Mouse (Mus musculus) MEL (cell line): ENCODE results near the gene C5ar2. TPM values are rescaled to one million over a fixed set of nuclear protein-coding genes. Genes with fewer than 3 reads are reported as not detected.
A peak's percentile ranks its signal among the peaks of the same experiment; 100 is the strongest.

Source experiments
- DNase-seq: peaks from one replicate; pipeline ENCODE4 v3.0.0; 2011; ENCODE audit warnings: low read depth, low spot score
- H3K27ac ChIP-seq: 2 replicates; pipeline ENCODE4 v1.5.1; 2012; ENCODE audit warnings: low read depth, mild to moderate bottlenecking, control low read depth, low read length, moderate library complexity; ENCODE audit not compliant: control insufficient read depth
- H3K27me3 ChIP-seq, 2 experiments: fragments of 150-350 bp in 1 of 2; sonication (generic) in 1 of 2; 2 replicates each; pipeline ENCODE4 v1.6.1; 2012; ENCODE audit warnings: low read length in 2 of 2, mild to moderate bottlenecking in 2 of 2, improper control_type of control experiment in 1 of 2, moderate library complexity in 1 of 2; ENCODE audit not compliant: insufficient read depth in 2 of 2, control insufficient read depth in 1 of 2
- H3K36me3 ChIP-seq, 2 experiments: 2 replicates each; pipeline ENCODE4 v1.6.1; 2012 to 2014; ENCODE audit warnings: low read length in 2 of 2, improper control_type of control experiment in 1 of 2, inconsistent platforms in 1 of 2, mild to moderate bottlenecking in 1 of 2; ENCODE audit not compliant: insufficient read depth in 2 of 2, control insufficient read depth in 1 of 2
- H3K4me1 ChIP-seq, 2 experiments: fragments of 150-350 bp in 1 of 2; sonication (generic) in 1 of 2; 2 replicates each; pipeline ENCODE4 v1.6.1; 2012; ENCODE audit warnings: low read length in 2 of 2, improper control_type of control experiment in 1 of 2, mild to moderate bottlenecking in 1 of 2; ENCODE audit not compliant: insufficient read depth in 2 of 2, control insufficient read depth in 1 of 2
- H3K4me3 ChIP-seq, 2 experiments: fragments of 150-350 bp in 1 of 2; sonication (generic) in 1 of 2; 2 replicates each; pipeline ENCODE4 v1.5.1; 2012; ENCODE audit warnings: low read depth in 2 of 2, low read length in 2 of 2, mild to moderate bottlenecking in 2 of 2, moderate library complexity in 2 of 2, control low read depth in 1 of 2, improper control_type of control experiment in 1 of 2; ENCODE audit not compliant: control insufficient read depth in 1 of 2, insufficient read depth in 1 of 2
- H3K79me2 ChIP-seq: 2 replicates; pipeline ENCODE4 v1.6.1; 2012; ENCODE audit warnings: mild to moderate bottlenecking, low read length, moderate library complexity; ENCODE audit not compliant: control insufficient read depth, poor library complexity, insufficient read depth
- H3K9ac ChIP-seq: 2 replicates; pipeline ENCODE4 v1.6.1; 2012; ENCODE audit warnings: low read depth, mild to moderate bottlenecking, control low read depth, low read length, moderate library complexity; ENCODE audit not compliant: control insufficient read depth, poor library complexity, severe bottlenecking
- H3K9me3 ChIP-seq: fragments of 150-350 bp; sonication (generic); replicated peaks from 2 replicates; pipeline ENCODE4 v1.6.1; 2012; ENCODE audit warnings: mild to moderate bottlenecking, low read length, improper control_type of control experiment, moderate library complexity; ENCODE audit not compliant: insufficient read depth
- BHLHE40 ChIP-seq: IDR thresholded peaks from 2 replicates; pipeline ENCODE4 v1.6.1; 2012; ENCODE audit warnings: low read depth, mild to moderate bottlenecking, inconsistent platforms, low read length, improper control_type of control experiment, borderline replicate concordance
- CHD1 ChIP-seq: IDR thresholded peaks from 2 replicates; pipeline ENCODE4 v1.6.1; 2012; ENCODE audit warnings: low read depth, mild to moderate bottlenecking, inconsistent platforms, low read length, improper control_type of control experiment
- CHD2 ChIP-seq: IDR thresholded peaks from 2 replicates; pipeline ENCODE4 v1.6.1; 2011; ENCODE audit warnings: low read length, improper control_type of control experiment
- CTCF ChIP-seq, 3 experiments: IDR thresholded peaks in 2 of 3; conservative IDR thresholded peaks in 1 of 3; 2 replicates each; pipeline ENCODE4 v1.5.1; 2011 to 2012; ENCODE audit warnings: low read length in 3 of 3, low read depth in 2 of 3, mild to moderate bottlenecking in 2 of 3, improper control_type of control experiment in 1 of 3, inconsistent platforms in 1 of 3, mixed read lengths in 1 of 3, moderate library complexity in 1 of 3; ENCODE audit not compliant: control insufficient read depth in 1 of 3, insufficient read depth in 1 of 3, poor library complexity in 1 of 3, severe bottlenecking in 1 of 3
- E2F4 ChIP-seq: IDR thresholded peaks from 2 replicates; pipeline ENCODE4 v1.6.1; 2011; ENCODE audit warnings: low read depth, low read length, improper control_type of control experiment, borderline replicate concordance
- EP300 ChIP-seq, 2 experiments: IDR thresholded peaks; 2 replicates each; pipeline ENCODE4 v1.6.1; 2011; ENCODE audit warnings: improper control_type of control experiment in 2 of 2, low read length in 2 of 2, low read depth in 1 of 2, mild to moderate bottlenecking in 1 of 2
- GATA1 ChIP-seq: IDR thresholded peaks from 2 replicates; pipeline ENCODE4 v1.6.1; 2011; ENCODE audit warnings: low read depth, low read length, improper control_type of control experiment
- HCFC1 ChIP-seq: IDR thresholded peaks from 2 replicates; pipeline ENCODE4 v1.6.1; 2012; ENCODE audit warnings: low read depth, mild to moderate bottlenecking, inconsistent platforms, low read length, improper control_type of control experiment, moderate library complexity
- KAT2A ChIP-seq: conservative IDR thresholded peaks from 2 replicates; pipeline ENCODE4 v1.6.1; 2012; ENCODE audit warnings: low read depth, low read length, improper control_type of control experiment, inconsistent platforms
- MAX ChIP-seq: IDR thresholded peaks from 2 replicates; pipeline ENCODE4 v1.6.1; 2011; ENCODE audit warnings: low read length, improper control_type of control experiment
- MEF2A ChIP-seq: IDR thresholded peaks from 2 replicates; pipeline ENCODE4 v1.6.1; 2014; ENCODE audit warnings: low read depth, mild to moderate bottlenecking, inconsistent platforms, low read length, improper control_type of control experiment; ENCODE audit not compliant: poor library complexity, insufficient replicate concordance, severe bottlenecking; ENCODE audit errors: extremely low read depth
- MXI1 ChIP-seq: IDR thresholded peaks from 2 replicates; pipeline ENCODE4 v1.6.1; 2011; ENCODE audit warnings: mild to moderate bottlenecking, low read depth, low read length, improper control_type of control experiment
- MYB ChIP-seq: IDR thresholded peaks from 2 replicates; pipeline ENCODE4 v1.6.1; 2011; ENCODE audit warnings: mild to moderate bottlenecking, low read depth, low read length, improper control_type of control experiment
- NELFE ChIP-seq: IDR thresholded peaks from 2 replicates; pipeline ENCODE4 v1.6.1; 2011; ENCODE audit warnings: low read depth, low read length, improper control_type of control experiment
- NRF1 ChIP-seq: IDR thresholded peaks from 2 replicates; pipeline ENCODE4 v1.6.1; 2014; ENCODE audit warnings: low read depth, mild to moderate bottlenecking, inconsistent platforms, low read length, improper control_type of control experiment, moderate library complexity; ENCODE audit not compliant: poor library complexity, insufficient read depth, severe bottlenecking
- POLR2A ChIP-seq, 2 experiments: IDR thresholded peaks; 2 replicates each; pipeline ENCODE4 v1.6.1; 2011 to 2012; ENCODE audit warnings: low read length in 2 of 2, mild to moderate bottlenecking in 2 of 2, control low read depth in 1 of 2, improper control_type of control experiment in 1 of 2, low read depth in 1 of 2, moderate library complexity in 1 of 2; ENCODE audit not compliant: control insufficient read depth in 1 of 2, insufficient read depth in 1 of 2, poor library complexity in 1 of 2
- POLR2AphosphoS2 ChIP-seq: IDR thresholded peaks from 2 replicates; pipeline ENCODE4 v1.6.1; 2011; ENCODE audit warnings: low read length, improper control_type of control experiment
- RCOR1 ChIP-seq: IDR thresholded peaks from 2 replicates; pipeline ENCODE4 v1.6.1; 2012; ENCODE audit warnings: low read depth, mild to moderate bottlenecking, inconsistent platforms, low read length, improper control_type of control experiment
- SIN3A ChIP-seq: IDR thresholded peaks from 2 replicates; pipeline ENCODE4 v1.6.1; 2012; ENCODE audit warnings: low read length, improper control_type of control experiment, inconsistent platforms
- SMC3 ChIP-seq: IDR thresholded peaks from 2 replicates; pipeline ENCODE4 v1.6.1; 2011; ENCODE audit warnings: low read depth, low read length, improper control_type of control experiment
- TAL1 ChIP-seq: IDR thresholded peaks from 2 replicates; pipeline ENCODE4 v1.6.1; 2012; ENCODE audit warnings: mild to moderate bottlenecking, inconsistent platforms, low read length, moderate library complexity, mixed read lengths
- TBP ChIP-seq: IDR thresholded peaks from 2 replicates; pipeline ENCODE4 v1.8.0; 2011; ENCODE audit warnings: low read depth, low read length, improper control_type of control experiment
- TCF12 ChIP-seq: IDR thresholded peaks from 2 replicates; pipeline ENCODE4 v1.6.1; 2014; ENCODE audit warnings: low read depth, mild to moderate bottlenecking, inconsistent platforms, low read length, improper control_type of control experiment, moderate library complexity
- UBTF ChIP-seq: IDR thresholded peaks from 2 replicates; pipeline ENCODE4 v1.6.1; 2012; ENCODE audit warnings: low read depth, mild to moderate bottlenecking, inconsistent platforms, low read length, improper control_type of control experiment, moderate library complexity, borderline replicate concordance; ENCODE audit not compliant: insufficient read depth
- USF1 ChIP-seq: IDR thresholded peaks from 2 replicates; pipeline ENCODE4 v1.6.1; 2014; ENCODE audit warnings: low read depth, mild to moderate bottlenecking, inconsistent platforms, low read length, improper control_type of control experiment, moderate library complexity
- USF2 ChIP-seq, 2 experiments: IDR thresholded peaks; 2 replicates each; pipeline ENCODE4 v1.6.1; 2011 to 2012; ENCODE audit warnings: improper control_type of control experiment in 2 of 2, low read length in 2 of 2, borderline replicate concordance in 1 of 2, inconsistent platforms in 1 of 2, low read depth in 1 of 2, mild to moderate bottlenecking in 1 of 2; ENCODE audit not compliant: insufficient read depth in 1 of 2
- ZKSCAN1 ChIP-seq: IDR thresholded peaks from 2 replicates; pipeline ENCODE4 v1.6.1; 2012; ENCODE audit warnings: low read depth, mild to moderate bottlenecking, inconsistent platforms, low read length, improper control_type of control experiment, moderate library complexity
- ZMIZ1 ChIP-seq: IDR thresholded peaks from 2 replicates; pipeline ENCODE4 v1.6.1; 2012; ENCODE audit warnings: low read depth, mild to moderate bottlenecking, inconsistent platforms, low read length, improper control_type of control experiment, moderate library complexity
- ZNF384 ChIP-seq: IDR thresholded peaks from 2 replicates; pipeline ENCODE4 v1.6.1; 2012; ENCODE audit warnings: low read depth, mild to moderate bottlenecking, inconsistent platforms, low read length, improper control_type of control experiment
- polyA plus RNA-seq, 2 experiments: library from polyadenylated mRNA; stranded (reverse) in 1 of 2; unstranded in 1 of 2; fragments of >175 nt in 1 of 2; fragments of >200 nt in 1 of 2; gene quantifications; 2 replicates each; pipeline versions ENCODE4 v1.2.1 to v1.2.4; 2012; ENCODE audit warnings: low replicate concordance in 2 of 2, low read depth in 1 of 2; ENCODE audit not compliant: insufficient read length in 2 of 2, insufficient read depth in 1 of 2, missing spikeins in 1 of 2
- total RNA-seq: library from RNA; depleted of rRNA; stranded (reverse); fragments of 300-350 nt; gene quantifications from 2 replicates; pipeline ENCODE4 v1.2.3, GENCODE M21; 2012

C5ar2 gene
- total and polyA plus RNA-seq, 3 experiments, result 0.49 to 1.7 TPM; not detected in 1

GRCm38 (mm10) chr7:16287016-16287415 is 43.1 kb upstream of the C5ar2 start:
- Histone ChIP-seq H3K36me3 (peaks cover 0 to 6% of the 10 kb centered on the region in 2 experiments; a peak in 3 of 4 replicates), H3K4me3 (peak overlapping the region; percentile 53 to 68), H3K27ac (peak overlapping the region; percentile 87), H3K79me2 (peaks cover 12% of the 10 kb centered on the region), H3K9ac (peak overlapping the region; percentile 88), H3K27me3 (no peaks in the 10 kb centered on the region), H3K4me1 (peaks cover 0 to 12% of the 10 kb centered on the region in 2 experiments; a peak in 2 of 4 replicates), H3K9me3 (no peaks in the 10 kb centered on the region)
- no peak for TF ChIP-seq NRF1
- no peak for TF ChIP-seq E2F4
- no peak for TF ChIP-seq CTCF (IDR thresholded peaks at IDR 0.05 in 2 of 3, conservative IDR thresholded peaks at IDR 0.05 in 1 of 3; ENCODE audit: control insufficient read depth in 1 of 3, insufficient read depth in 1 of 3, low read depth in 2 of 3, low read length in 3 of 3, poor library complexity in 1 of 3, severe bottlenecking in 1 of 3)
- no peak for TF ChIP-seq GATA1
- no peak for TF ChIP-seq BHLHE40
- TF ChIP-seq TCF12, result no peak
- TF ChIP-seq MAX, result no peak
- TF ChIP-seq ZMIZ1, result no peak
- no peak for TF ChIP-seq RCOR1
- no peak for TF ChIP-seq CHD2
- TF ChIP-seq HCFC1, result no peak
- no peak for TF ChIP-seq SIN3A
- TF ChIP-seq MEF2A, result no peak
- TF ChIP-seq SMC3, result no peak
- TF ChIP-seq EP300 (IDR thresholded peaks at IDR 0.05; ENCODE audit: low read depth in 1 of 2, low read length in 2 of 2), result no peak
- no peak for TF ChIP-seq POLR2A (IDR thresholded peaks at IDR 0.05; ENCODE audit: control insufficient read depth in 1 of 2, insufficient read depth in 1 of 2, low read depth in 1 of 2, low read length in 2 of 2, poor library complexity in 1 of 2)
- TF ChIP-seq NELFE, result no peak
- TF ChIP-seq USF1, result no peak
- no peak for TF ChIP-seq ZKSCAN1
- peak; percentile 57 for DNase-seq

DNA sequence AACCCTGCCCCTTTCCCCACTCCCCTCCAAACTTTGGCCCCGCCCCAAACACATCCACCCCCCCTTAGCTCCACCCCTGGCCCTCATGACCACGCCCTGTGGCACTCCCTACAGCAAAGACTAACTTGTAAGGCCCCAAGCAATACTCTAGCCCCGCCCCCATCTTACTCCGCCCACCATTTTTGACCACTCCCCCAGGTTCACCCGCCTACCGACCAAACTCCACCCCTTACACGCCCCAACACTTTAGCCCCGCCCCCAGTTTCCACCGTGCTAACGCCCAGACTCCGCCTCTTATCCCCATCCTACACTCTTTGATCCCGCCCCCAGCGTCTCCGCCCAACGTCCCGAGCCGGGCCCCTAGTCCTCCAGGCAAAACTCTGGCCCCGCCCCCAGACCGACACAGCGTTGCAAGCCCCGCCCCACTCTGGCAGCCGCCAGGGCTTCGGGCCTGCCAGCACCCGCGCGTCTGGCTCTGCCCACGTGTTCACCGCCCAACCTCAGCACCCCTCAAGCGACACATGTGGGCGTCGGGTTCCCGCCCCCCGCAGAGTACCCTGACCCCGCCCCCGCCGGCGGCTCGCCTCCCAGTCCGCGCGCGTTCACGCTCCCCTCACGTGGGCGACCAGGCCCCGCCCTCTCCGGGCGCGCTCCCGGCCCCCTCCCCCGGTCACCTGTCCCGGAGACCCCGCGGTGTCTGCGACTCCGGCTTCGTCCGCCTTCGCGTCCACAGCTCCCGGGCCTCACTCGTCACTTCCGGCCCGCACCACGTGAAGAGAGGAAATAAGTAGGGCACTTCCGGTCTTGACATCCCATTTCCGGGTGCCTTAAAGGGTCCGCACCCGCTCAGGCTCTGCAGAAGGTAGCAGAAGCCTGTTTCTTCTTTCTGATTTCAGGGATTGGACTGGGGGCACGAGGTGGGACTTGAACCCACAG is 42.3 kb upstream of the C5ar2 start, which contains the start of gene Ccdc9:
Gene Ccdc9, minus strand, starts transcription at position 770 of the 936 bp plus-strand sequence.
- H3K9me3 ChIP-seq, result no peaks in the 10 kb centered on the region
- peak; percentile 98 for DNase-seq
- peaks cover 12% of the 10 kb centered on the region for H3K79me2 ChIP-seq
- H3K27me3 ChIP-seq, result no peaks in the 10 kb centered on the region
- H3K27ac ChIP-seq, result peak within 1 kb of the TSS; percentile 87
- peak within 1 kb of the TSS; percentile 68 to 77 for H3K4me3 ChIP-seq
- peak within 1 kb of the TSS; percentile 88 for H3K9ac ChIP-seq
- H3K4me1 ChIP-seq, result peaks cover 0 to 12% of the 10 kb centered on the region in 2 experiments; a peak in 2 of 4 replicates
- H3K36me3 ChIP-seq, result peaks cover 0 to 6% of the 10 kb centered on the region in 2 experiments; a peak in 3 of 4 replicates
- 0 out of 2 replicates have a peak, but pooled peaks have one; percentile 29 for TF ChIP-seq POLR2AphosphoS2
- no peak for TF ChIP-seq RCOR1
- no peak for TF ChIP-seq TAL1
- no peak; the same call in 1 of the 2 replicates for TF ChIP-seq KAT2A
- TF ChIP-seq MXI1, result peak; percentile 95
- TF ChIP-seq NELFE, result peak; percentile 39
- 0 out of 2 replicates have a peak, but pooled peaks have one; percentile 8 for TF ChIP-seq BHLHE40
- TF ChIP-seq MYB, result no peak
- no peak for TF ChIP-seq UBTF
- no peak for TF ChIP-seq NRF1
- TF ChIP-seq POLR2A (IDR thresholded peaks at IDR 0.05; ENCODE audit: control insufficient read depth in 1 of 2, insufficient read depth in 1 of 2, low read depth in 1 of 2, low read length in 2 of 2, poor library complexity in 1 of 2), result peak; percentile 41 to 71; a peak in 2 of 4 replicates
- peak; percentile 92 for TF ChIP-seq TBP
- TF ChIP-seq ZNF384, result no peak
- TF ChIP-seq CHD1, result no peak
- no peak for TF ChIP-seq CHD2
- TF ChIP-seq USF2 (IDR thresholded peaks at IDR 0.05; ENCODE audit: borderline replicate concordance in 1 of 2, insufficient read depth in 1 of 2, low read depth in 1 of 2, low read length in 2 of 2), result no peak; a peak in 2 of 4 replicates
